Mouse (Mus musculus) embryo, embryonic 10.5 days (tissue): Measurements from ENCODE around the gene Tedc2.

ENCODE experiments used
- DNase-seq: peaks from one replicate; pipeline ENCODE4 v3.0.0-alpha.2; 2015; ENCODE audit warnings: low spot score

Gene Tedc2

DNA sequence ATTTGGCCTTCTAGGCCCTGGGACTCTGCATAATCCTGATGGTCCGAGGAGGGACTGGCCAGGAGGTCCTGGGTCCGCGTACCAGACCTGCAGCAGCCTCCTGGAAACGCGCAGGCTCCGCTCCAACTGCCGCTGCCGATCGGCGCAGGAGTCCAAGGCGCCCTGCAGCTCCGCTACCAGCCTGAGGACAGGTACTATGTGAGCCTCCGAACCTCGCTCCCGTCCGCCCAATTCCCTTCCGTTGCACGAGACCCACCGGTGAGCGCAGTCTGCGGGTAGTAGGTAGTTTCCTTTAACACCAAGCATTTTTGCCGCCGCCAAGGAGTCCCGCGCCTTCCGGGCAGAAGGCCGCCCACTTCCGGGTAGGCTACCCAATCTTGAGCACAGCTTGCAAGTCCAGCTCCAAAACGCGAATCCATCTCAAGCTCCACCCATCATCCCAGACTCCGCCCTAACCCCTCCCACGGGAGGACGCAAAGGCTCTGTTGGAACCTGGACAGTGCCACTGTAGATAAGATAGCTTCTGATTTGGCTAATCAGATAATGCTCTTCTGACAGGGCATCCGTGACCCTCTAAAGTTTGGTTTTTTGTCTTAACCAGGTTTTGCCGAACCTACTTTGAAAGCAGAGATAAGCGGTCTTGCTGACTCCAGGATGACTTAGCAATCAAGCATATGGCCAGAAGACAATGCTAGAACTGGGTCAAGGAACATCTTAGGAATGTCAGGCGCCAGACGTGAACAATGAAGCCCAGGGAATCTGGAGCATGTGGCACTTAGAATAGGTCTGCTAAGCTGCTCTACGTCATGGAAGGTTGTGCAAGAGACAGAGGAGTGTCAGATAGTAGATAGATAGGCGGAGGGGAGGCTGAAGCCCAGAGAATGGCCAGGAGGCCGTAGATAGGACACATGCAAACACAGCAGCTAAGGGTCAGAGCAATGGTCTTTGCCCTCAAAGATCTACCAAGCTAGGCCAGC is at the start of gene Tedc2:
Tedc2 (minus strand) TSS at position 417 of the 977 bp plus-strand sequence.
- DNase-seq: peak; percentile 97

DNA sequence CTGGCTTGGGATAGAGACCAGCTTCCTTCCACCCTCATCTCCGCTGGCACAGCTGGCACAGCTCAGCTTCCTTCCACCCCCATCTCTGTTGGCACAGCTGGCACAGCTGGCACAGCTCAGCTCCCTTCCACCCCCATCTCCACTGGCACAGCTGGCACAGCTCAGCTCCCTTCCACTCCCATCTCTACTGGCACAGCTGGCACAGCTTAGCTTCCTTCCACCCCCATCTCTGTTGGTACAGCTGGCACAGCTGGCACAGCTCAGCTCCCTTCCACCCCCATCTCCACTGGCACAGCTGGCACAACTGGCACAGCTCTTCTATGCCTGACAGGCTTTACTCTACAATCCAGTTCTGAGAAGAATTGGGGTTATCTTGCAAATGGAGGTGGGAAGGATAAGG is 46.5 kb upstream of the Tedc2 start:
- no peak for DNase-seq

DNA sequence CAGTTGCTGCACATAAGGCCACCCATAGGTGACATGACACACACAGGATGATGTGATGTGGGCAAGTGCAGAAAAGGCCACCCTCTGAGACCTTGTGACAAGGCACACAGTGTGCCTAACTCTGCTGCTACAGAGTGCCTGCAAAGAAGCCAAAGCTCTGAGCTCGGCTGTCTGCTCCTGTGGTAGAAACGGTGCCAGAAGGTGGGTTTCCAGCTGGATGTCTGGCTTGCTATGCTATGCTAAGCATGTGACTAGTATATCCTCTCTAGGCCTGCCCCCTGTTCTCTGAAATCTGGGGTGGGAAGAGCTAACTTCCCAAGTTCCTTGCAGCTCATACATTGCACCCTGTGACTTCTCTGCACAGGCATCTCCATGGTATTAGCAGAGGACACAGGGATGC is 44.1 kb upstream of the Tedc2 start:
- DNase-seq: no peak

DNA sequence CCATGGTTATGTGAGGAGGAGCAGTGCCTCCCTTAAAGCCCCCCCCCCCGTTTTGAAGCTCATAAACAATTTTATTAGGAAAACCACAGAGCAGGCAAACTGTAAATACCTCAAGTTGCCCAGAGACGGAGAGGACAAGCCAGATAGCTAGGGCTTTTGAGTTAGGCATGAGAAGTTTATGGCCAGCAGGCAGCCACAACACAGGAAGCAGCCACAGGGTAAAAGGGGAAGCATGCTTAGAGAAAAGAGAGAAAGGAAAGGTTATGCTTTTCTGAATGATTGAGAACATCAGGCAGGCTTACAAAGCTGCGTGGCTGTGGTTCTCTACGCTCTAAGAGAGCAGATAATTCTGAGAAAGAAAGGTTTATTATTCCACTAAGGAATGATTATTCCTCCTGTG is 39.9 kb upstream of the Tedc2 start:
- no peak for DNase-seq

DNA sequence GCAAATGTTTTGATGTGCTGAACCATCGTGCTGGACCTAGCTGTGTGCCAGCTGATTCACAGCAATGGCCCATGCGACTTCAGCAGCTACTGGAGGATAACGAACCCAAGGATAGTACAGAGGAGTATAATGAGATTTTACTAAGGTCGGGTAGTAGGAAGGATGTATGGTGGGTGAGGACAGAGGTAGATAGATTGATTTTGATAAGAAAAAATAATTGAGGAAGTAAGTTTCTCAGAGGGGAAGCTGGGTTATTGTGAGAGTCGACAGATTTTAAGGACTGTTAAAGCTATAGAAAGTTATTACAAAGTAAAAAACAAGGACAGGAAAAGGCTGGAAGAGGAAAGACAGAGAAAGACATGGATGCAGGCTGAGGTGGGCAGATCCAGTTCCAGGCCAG is 39.1 kb upstream of the Tedc2 start:
- DNase-seq: no peak

DNA sequence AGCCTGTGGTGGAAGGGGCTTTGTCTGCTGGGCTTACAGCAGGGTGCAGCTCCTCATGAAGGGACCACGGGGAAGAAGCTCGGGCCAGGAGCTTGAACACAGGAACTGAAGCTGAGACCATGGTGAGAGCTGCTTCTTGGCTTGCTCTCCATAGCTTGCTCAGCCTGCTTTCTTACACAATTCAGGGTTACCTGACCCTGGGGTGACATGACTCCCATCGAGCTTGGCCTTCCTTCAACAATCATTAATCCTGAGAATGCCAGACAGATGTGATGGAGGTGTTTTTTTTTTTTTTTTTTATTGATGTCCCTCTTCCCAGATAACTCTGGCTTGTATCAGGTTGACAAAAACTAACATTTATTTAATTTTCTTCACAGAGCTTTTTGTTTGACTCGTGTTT is 38.3 kb upstream of the Tedc2 start:
- DNase-seq: no peak

DNA sequence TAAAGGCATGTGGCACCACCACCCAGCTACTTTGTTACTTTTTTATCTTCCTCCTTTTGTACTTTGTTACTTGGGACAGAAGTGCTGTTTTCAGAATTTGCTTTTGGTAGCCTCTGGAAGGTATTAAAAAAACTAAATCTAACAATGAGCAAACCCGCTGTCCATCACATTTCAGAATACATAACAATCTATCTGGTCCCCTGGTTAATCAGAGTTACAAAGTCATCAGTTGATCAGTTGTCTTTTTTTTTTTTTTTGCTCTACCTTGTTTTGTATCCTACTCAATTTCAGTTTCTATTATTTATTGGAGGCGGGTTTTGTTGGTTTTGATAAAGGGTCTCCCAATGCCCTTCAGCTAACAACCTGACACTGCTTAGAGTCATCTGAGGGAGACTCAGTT is 31.7 kb upstream of the Tedc2 start:
- no peak for DNase-seq

DNA sequence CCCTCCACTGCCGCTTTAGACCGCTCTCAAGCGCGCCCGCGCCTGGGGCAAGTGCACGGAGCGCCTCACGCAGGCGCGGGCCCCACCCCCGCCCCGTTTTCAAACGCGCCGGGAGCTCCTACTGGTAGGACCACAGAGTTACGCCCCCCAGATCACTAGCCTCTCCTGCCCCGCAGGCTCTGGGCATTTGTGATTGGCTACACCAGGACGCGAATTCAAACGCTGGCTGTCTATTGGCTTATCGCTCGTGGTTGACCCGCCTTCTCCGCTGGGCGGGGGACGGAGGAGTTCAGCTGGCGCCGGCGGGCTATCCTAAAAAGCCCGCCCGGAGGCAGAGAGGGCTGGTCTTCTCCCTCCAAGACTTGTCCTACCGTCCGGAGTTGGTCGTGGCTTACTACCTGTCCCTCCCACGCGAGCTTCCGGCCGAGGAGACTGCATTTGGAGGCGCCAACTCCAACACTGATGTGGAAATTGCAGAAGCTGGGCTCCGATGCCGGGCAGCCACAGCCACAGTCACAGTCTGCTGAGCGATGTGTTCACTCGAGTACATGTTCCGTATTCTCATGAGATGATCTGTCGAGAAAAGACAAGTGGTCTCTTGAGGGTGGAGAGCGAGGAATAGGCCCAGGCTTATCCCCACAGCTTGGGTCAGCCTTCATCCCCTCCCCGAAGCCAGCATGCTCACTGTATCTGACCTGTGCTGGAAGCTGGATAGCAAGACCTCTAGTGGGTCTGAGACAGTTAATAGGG is 30.8 kb upstream of the Tedc2 start, which contains the start of gene Ccnf:
Ccnf (minus strand) TSS at position 165 of the 750 bp plus-strand sequence.
- DNase-seq: peak; percentile 99

DNA sequence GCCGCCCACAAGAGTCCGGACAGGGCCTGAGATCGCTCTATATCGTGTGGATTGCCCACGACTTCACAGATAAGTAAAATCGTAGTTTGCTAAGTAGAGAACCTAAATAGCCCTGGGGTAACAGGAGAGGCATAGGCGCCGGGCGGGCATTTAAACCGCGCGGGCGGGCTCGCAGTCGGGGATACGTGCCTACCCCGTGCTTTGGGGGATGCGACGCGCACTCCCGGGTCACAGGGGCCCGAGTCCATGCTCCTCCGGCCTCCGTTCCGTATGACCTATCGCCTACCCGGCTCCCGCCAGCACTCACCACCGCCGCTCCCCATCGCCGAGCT is 30.3 kb upstream of the Tedc2 start:
- no peak for DNase-seq

DNA sequence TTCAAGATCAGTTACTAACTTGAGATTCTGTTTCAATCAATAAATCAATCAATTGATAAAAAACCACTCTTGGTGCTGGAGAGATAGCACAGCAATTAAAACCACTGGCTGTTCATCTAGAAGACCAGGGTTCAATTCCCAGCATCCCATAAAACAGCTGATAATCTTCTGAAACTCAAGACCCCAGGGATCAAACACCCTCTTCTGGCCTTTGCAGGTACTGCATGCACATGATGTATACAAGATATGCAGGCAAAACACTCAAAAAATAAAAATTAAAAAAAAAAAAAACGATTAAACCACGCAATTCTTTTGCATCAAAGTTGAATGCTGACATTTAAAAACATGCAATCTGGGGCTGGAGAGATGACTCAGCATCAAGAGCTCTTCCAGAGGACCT is 28.0 kb upstream of the Tedc2 start:
- DNase-seq: peak; percentile 22

DNA sequence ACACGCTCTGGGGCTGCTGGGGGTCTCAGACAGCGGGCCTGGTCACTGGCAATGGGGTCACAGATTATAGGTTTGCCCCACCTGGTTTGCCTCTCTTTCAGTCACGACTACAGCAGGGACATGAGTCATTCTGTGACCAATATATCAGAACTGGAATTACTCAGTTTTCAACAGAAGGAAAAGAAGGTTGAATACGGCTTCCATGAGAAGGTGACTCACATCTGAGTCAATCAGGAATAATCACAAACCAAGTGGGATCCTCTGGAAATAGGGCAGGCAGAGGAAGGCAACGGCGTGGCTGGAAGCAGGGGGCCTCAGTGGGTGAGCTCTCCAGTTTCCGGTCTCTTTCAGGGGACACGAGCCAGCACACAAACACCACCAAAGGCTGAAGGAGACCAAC is 23.4 kb upstream of the Tedc2 start:
- no peak for DNase-seq

DNA sequence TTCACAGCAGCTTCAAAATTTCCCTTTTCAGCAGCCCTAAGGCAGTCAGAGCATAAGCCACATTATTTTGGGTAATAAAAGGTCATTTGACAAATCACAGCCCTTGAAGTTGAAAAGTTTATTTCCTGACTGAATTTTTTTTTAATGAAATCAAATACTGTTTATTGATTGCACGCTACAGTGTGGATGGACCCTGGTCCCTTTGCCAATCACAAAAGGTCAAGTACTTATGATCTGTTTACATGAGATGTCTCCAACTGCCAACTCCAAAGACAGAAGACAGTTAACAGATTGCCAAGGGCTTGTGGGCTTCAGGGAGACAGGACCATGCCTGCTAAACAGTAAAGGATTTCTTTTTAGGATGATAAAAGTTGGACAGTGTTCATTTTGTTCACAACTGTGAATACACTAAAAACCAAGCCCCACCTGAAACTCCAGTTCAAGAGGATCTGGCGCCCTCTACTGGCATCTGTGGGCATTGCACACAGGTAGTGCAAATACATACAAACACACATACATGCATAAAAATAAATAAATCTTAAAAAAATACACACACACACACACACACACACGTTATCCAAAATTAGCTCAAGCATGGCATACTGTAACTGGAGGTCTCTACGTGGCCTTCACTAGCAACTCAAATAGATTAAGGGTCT is 22.8 kb upstream of the Tedc2 start:
- DNase-seq: peak; percentile 45

DNA sequence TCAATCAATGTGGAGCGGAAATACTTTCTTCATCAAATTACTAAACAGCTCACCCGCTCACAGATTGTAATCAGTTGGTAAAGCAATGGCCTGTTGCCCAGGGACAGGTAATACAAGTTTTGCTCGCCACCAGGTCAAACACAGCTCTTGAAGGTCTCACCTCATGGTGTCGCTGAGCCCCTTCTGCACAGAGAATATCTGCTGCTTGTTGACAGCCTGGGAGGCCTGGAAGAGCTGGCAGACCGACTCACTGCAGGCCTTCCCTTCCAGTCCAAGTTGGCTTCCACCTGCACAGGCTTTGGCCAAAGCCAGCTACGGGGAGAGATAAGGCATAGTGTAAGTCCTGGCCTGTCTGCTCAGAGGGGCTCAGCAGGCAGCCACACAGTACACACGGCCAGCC is 16.3 kb upstream of the Tedc2 start:
- no peak for DNase-seq

DNA sequence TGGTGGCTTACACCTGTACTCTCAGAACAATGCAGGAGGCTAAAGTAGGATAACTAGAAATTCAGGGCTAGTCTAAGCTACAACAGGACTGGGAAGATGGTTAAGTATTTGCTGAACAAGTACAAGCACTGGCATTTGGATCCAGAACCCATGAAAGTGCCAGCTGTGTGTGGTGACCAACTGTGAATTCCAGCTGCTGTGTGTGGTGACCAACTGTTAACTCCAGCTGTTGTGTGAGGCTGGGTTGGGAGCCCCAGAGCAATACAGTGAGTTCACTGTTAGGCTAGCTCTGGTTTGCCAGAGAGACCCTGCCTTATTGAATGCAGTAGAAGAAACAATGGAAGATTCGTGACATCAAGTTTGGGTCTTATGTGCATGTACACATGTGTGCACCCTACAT is 15.8 kb upstream of the Tedc2 start:
- no peak for DNase-seq

DNA sequence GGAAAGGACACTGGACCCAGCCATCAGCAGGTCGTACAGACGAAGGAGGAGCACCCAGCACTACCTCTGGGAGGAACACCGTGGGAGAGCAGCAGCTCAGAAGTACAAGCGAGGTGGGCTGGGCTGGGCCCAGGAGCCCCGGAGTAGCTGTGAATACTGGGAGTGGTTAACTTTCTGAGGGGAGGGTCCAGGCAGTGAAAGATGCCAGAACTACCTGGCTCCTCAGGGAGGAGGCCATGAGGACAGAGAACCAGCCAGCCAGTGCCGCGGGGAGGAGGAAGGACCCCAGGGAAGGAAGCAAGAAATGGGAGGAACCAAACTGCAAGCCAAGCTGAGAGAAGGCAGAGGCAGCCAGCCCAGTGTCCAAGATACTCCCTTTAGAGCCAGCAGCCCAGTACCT is 7.3 kb upstream of the Tedc2 start:
- no peak for DNase-seq

DNA sequence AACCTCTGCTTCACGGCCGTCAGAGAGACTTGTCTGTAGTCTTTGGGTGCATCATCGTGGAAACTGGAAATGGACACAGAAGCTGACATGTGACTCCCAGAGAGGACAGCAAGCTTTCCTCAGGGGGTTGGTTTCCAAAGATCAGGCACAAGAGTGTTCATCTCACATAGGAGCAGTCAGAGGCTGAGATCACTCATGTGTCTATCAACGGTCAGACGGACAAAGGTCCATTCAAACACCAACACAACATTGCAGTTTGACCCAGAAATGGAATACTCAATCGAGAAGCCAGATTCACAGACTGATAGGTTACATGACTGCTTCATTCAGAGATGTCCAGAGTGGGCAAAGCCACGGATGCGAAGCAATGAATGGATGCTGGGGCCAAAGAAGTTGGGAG is 6.1 kb upstream of the Tedc2 start:
- no peak for DNase-seq

DNA sequence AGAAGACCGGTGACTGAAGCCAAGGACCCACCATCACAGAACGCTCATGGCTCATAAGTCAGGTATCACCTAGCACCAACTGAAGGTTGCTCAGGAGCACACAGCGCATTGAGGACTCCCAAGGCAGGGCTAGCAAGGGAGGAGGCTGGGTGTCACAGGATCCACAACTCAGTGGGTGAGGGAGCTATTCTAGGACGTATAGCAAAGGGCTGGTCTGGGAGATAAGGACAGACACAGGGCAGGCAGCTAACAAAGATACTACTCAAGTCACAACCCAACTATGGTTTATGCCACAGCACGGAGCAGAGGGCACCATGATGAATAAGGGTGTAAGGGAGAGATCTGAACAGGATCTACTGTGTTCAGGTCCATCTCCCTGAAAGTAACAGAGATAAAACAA is 5.2 kb upstream of the Tedc2 start:
- no peak for DNase-seq

DNA sequence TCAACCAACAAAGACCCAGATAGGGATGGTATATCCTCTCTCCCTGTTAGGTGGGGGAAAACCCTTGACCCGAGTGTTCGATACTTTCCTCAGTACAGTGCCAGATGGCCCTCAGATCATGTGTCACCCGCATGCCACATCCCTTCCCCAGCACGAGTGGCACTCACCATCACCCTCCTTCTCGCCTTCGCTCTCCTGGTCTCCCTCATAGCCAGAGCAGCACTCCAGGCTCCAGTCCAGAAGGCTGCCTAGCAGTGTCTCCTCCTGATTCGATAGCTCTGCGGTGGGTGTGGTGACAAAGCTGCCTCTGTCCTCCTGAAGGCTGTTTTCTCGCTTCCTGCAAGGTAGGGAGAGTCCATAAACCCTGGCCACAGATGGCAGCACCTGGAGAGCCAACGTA is 4.1 kb upstream of the Tedc2 start:
- DNase-seq: no peak

DNA sequence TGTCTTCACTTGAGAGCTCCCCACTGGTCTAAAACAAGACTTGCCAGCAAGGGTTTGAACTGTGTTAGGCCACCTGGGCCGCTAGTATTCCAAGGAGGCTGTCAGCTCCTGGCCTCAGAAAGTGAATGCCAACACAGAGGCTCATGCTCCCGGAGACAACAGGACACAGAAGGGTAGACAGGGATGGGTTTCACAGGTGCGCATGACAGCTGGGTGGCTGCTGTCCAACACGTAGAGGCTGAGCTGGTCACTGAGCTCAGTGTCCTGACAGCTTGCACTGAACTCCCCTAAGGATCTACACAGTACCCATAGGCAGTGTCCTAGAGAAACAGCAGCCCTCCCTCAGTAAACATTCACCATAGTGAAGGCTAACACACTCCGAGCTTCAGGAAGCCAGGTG is 2.9 kb upstream of the Tedc2 start:
- no peak for DNase-seq

DNA sequence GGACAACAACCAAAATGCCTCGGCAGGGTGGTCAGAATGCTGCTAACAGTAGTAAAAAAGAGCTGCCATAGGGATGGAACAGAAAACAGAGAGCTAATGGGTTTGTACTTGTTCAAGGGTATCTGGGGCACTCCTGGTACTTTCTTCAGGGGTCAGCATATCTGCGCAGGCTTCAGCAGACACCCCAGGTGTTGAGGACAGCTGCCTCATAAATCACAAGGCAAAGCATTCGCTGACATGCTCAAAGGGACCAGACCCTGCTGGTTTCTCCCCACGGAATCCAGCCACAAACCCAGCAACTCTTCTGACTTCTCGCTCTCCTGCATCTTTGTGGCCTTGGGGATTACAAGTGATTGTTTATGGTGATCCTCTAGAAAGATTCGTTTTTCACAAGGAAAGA is 2.0 kb upstream of the Tedc2 start:
- no peak for DNase-seq

DNA sequence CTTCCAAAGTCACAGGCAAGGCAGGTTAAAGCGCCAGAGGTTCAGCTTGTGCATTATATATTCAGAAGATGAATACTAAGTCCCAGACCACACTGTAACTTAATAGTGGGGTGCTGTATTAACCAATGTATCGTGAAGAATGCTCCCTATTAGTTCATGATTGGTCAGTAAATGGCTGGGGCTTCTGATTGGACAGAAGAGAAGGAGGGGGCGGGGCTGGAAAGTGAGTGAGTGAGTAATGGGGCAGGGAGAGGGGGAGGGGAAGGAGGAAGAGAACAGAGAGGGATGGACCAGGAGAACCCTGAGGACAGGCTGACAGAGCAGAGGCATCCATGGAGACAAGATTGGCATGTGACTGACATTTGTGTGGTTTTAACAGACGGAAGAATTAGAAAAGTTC is 3.8 kb downstream of the Tedc2 start:
- peak; percentile 46 for DNase-seq

DNA sequence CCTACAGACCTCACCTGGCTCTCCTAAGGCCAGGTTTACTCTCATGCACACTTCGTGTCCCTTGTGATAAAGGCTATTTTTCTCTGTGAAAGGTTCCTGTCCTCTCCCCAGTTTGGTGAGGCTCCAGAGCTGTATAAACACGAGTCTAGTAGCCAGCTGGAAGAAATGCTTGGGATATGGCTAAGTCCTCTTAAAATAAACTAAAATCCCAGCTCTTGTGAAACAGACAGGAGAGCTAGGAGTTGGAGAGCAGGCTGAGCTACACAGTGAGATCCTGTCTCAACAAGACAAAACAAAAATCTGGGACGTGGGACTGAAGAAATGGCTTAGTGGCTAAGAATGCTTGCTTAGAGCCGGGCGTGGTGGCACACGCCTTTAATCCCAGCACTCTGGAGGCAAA is 7.5 kb downstream of the Tedc2 start:
- DNase-seq: no peak
